Mouse (Mus musculus) c-Kit-positive CD71-positive TER-119-positive erythroid progenitor cells, embryonic 14.5 days (primary cell): ENCODE measurements around the gene Mtor.

Experiments used
- DNase-seq: peaks from one replicate; pipeline ENCODE4 v3.0.0-alpha.2; 2013; ENCODE audit warnings: low spot score

Gene Mtor

DNA sequence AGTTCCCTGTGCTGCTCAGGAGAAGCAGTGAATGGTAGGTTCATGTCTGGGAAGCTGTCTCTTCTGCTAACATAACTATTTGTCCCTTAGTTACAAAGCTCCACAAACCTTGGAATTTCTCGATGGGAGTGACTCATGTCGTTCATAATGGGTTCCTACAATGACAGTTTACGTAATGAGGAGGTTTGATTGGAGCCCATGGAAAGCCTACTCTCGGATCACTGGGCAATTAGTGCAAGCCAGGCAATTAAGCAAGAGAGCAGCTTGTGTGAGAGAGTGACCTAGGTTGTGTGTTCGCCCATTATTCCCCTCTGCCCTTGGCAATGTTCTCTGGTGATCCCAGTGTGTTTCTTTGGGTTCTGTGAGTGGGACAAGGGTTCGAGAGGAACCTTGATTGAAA lies 147.5 kb downstream of the Mtor start:
- no peak for DNase-seq

- no peak for DNase-seq
Measured at GRCm38 (mm10) chr4:148596731-148597130, 148.3 kb downstream of the Mtor start.

GRCm38 (mm10) chr4:148598826-148599225 lies 150.4 kb downstream of the Mtor start:
- DNase-seq, result no peak

GRCm38 (mm10) chr4:148600316-148600715 lies 151.9 kb downstream of the Mtor start:
- DNase-seq, result no peak

GRCm38 (mm10) chr4:148601871-148602270 lies 153.5 kb downstream of the Mtor start:
- no peak for DNase-seq

DNA sequence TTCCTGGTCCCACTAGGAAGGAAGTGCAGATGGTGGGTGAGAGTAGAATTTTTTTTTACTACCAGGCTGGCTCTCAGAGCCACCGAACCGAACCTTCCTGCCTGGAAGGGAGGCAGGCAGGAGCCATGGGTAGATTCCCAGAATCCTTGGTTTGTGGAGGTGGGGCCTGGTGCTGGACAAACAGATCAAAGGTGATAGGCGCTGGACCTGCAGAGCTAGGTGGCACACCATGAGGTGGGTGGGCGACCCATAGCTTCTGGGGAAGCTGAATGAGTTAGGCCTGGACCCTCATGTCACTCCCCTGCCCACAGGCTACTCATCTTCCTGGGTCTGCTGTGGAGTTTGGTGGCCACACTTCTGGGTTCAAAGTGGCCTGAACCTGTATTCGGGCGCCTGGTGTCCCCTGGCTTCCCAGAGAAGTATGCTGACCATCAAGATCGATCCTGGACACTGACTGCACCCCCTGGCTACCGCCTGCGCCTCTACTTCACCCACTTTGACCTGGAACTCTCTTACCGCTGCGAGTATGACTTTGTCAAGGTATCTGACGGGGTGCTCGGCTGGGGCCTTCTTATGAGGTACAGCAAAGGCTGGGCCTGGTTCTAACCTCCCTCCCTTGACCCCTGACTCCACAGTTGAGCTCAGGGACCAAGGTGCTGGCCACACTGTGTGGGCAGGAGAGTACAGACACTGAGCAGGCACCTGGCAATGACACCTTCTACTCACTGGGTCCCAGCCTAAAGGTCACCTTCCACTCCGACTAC lies 154.1 kb downstream of the Mtor start, which contains the start of gene Masp2:
TSS of gene Masp2 (plus strand) at position 198 of the 764 bp plus-strand sequence.
- no peak for DNase-seq

GRCm38 (mm10) chr4:148603376-148604139 lies 155.1 kb downstream of the Mtor start:
- DNase-seq, result no peak

DNA sequence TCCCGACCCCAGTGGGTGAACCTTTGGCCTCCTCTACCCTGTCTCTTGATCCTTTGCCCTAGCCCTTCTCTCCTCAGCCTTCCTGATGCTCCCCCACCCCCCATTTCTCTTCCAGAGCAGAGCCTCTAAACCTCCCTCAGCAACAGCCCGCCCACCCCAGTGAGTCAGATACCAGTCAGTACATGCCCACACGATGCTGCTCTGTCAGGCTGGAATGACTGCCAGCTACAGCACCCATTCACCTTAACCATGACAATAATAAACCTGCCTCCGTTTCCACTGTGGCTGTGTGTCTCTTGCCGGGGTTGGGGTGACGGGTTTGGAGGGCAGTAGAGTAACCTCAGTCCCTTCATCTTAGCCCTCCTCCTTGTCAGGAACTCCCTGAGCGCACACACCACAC lies 155.7 kb downstream of the Mtor start:
- no peak for DNase-seq

- DNase-seq, result peak; percentile 62
Measured at GRCm38 (mm10) chr4:148604541-148605165, 156.2 kb downstream of the Mtor start.
